Mouse (Mus musculus): ENCODE data around the gene Gzmg.
"Not testable (repeated sequence)": the region's sequence is repeated elsewhere in the genome, so short reads cannot be mapped to it uniquely, and the experiment has no call there.

Gzmg gene

DNA sequence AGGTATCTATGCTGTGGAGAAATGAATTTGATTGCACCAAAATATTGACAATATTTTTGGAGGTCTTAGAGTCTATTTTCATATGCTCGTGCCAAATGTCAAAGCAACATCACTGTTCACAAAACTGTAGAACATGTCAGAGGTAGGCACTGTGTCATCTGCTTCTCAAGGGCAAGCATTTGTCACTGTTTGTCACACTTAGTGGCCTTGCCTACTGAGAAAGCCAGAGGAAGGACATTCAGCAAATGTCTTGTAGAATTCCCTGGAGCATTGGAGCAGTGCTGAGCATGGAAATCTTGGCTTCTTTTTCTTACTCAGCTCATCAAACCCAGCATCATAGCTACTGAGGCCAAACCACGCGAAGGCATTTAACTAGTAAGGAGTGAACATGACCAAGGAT, 35.9 kb downstream of the Gzmg start:
- no peak for DNase-seq (ENCODE audit: low read depth, low spot score)
- H3K27me3 ChIP-seq (ENCODE audit: control insufficient read depth, insufficient read depth, low read length, poor library complexity, severe bottlenecking) = no peaks in the 10 kb centered on the region; the same call in 1 of the 2 replicates
- no peaks in the 10 kb centered on the region for H3K36me3 ChIP-seq (ENCODE audit: control insufficient read depth, insufficient read depth, low read length, poor library complexity, severe bottlenecking)

DNA sequence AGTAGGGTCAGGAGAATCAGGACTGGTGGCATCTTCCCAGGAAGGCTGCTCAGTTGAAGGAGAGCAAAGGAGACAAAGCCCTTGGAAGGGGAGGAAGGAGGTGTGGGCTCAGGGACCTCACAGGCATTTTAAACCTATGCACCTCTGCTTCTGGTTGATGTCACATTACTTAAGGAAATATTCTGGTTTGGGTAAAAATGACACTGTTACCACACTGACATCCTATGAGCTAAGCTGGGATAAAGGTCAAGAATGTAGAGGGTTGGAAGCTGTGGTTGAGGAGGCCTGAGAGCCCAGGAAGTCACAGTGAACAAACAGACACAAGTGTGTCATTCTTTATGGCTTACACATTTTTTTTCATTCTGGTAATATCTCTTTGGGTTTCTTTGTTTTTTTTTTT, 38.9 kb downstream of the Gzmg start, which contains the start of gene Gzme:
Gene Gzme, minus strand, starts transcription at position 101 of the 400 bp plus-strand sequence.
- Histone ChIP-seq H3K27me3 (ENCODE audit: control insufficient read depth, insufficient read depth, low read length, poor library complexity, severe bottlenecking) (no peaks in the 10 kb centered on the region; the same call in 1 of the 2 replicates), H3K36me3 (ENCODE audit: control insufficient read depth, insufficient read depth, low read length, poor library complexity, severe bottlenecking) (no peaks in the 10 kb centered on the region)
- DNase-seq (ENCODE audit: low read depth, low spot score) = no peak

DNA sequence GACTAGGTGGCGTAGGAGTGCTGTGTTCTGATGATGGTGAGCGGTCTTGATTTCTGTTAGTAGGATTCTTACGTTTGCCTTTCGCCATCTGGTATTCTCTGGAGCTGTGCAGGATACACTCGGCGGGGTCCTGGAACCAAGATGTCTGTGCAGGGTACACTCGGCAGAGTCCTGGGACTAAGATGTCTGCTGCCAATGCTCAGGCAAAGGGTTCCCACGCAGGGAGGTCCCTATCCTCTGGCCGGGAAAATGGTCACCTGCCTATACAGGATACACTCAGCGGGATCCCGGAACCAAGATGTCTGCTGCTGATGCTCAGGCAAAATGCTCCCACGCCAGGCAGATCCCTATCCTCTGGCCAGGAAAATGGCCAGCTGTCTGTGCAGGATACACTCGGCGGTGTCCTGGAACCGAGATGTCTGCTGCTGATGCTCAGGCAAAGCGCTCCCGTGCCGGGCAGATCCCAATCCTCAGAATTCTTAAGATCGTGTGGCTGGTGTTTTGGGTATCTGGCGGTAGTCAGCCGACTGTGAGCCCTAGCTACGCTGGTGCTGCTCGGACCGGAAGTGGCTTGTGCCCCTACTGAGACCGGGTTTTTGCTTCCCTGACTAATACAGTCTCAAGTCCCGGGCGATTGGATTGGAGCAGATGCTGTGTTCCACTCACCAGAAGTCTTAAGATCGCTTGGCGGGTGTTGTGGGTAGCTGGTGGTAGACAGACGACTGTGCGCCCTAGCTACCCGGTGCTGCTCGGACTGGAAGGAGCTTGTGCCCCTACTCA, 43.7 kb downstream of the Gzmg start:
- not testable (repeated sequence) for H3K27me3 ChIP-seq (ENCODE audit: control insufficient read depth, insufficient read depth, low read length, poor library complexity, severe bottlenecking); DNase-seq (ENCODE audit: low read depth, low spot score); H3K36me3 ChIP-seq (ENCODE audit: control insufficient read depth, insufficient read depth, low read length, poor library complexity, severe bottlenecking)
